Mouse (Mus musculus): Measurements from ENCODE around the gene Adcy10.

DNA sequence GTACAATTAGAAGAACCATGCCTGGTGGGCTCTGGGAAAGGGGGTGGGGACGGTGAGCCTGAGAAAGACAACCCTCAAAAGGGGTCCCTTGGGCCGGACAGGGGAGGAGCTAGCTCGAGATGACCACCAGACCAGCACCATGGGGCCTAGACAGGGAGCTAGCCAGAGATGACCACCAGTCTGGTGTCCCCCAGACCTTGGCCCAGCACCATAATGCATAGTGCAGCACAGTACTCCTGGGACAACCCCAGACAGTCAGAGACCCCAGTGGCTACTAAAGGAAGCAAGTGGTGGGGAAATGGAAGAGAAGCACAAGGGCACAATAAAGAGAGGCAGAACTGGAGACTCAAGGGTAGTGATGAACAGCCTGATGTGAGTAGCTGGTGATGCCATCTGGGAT is 44.2 kb upstream of the Adcy10 start:
- TF ChIP-seq CTCF (IDR thresholded peaks at IDR 0.05; ENCODE audit: low read depth) (no peak), EP300 (IDR thresholded peaks at IDR 0.05; ENCODE audit: low read depth) (no peak)
